Mouse (Mus musculus) lung, postnatal 0 days (tissue): ENCODE measurements around the gene Dhx40. TPM values are rescaled to one million over a fixed set of nuclear protein-coding genes. Genes with fewer than 3 reads are reported as not detected.

Experiments used
- ATAC-seq: fragments of 200-750 bp; cut with Nextera tagmentation; 2 replicates; pipeline ENCODE4 v1.8.0; 2017; ENCODE audit warnings: moderate library complexity
- DNase-seq: peaks from one replicate; pipeline ENCODE4 v3.0.0-alpha.2; 2016; ENCODE audit warnings: low spot score
- H3K27ac ChIP-seq: fragments of 300-500 bp; sonication (generic); 2 replicates; pipeline ENCODE4 v1.5.1; 2014; ENCODE audit warnings: antibody characterized with exemption, mild to moderate bottlenecking, low read length, mixed read lengths
- H3K27me3 ChIP-seq: fragments of 300-500 bp; sonication (generic); replicated peaks from 2 replicates; pipeline ENCODE4 v1.6.1; 2014; ENCODE audit warnings: low read length, mixed read lengths; ENCODE audit not compliant: insufficient read depth
- H3K36me3 ChIP-seq: fragments of 300-500 bp; sonication (generic); 2 replicates; pipeline ENCODE4 v1.6.1; 2014; ENCODE audit warnings: low read length, mixed read lengths; ENCODE audit not compliant: insufficient read depth
- H3K4me1 ChIP-seq: fragments of 300-500 bp; sonication (generic); 2 replicates; pipeline ENCODE4 v1.6.1; 2014; ENCODE audit warnings: antibody characterized with exemption, low read depth, low read length, mixed read lengths; ENCODE audit not compliant: insufficient read depth
- H3K4me2 ChIP-seq: fragments of 300-500 bp; sonication (generic); replicated peaks from 2 replicates; pipeline ENCODE4 v1.6.1; 2014; ENCODE audit warnings: low read depth, mild to moderate bottlenecking, low read length, moderate library complexity, mixed read lengths
- H3K4me3 ChIP-seq: fragments of 300-500 bp; sonication (generic); 2 replicates; pipeline ENCODE4 v1.5.1; 2014; ENCODE audit warnings: low read depth, low read length
- H3K9ac ChIP-seq: fragments of 300-500 bp; sonication (generic); replicated peaks from 2 replicates; pipeline ENCODE4 v1.6.1; 2014; ENCODE audit warnings: low read depth, mild to moderate bottlenecking
- H3K9me3 ChIP-seq: fragments of 300-500 bp; sonication (generic); 2 replicates; pipeline ENCODE4 v1.6.1; 2016; ENCODE audit warnings: low read length, mixed read lengths
- CTCF ChIP-seq: IDR thresholded peaks from 2 replicates; pipeline ENCODE4 v1.5.1; 2016; ENCODE audit warnings: antibody characterized with exemption, mild to moderate bottlenecking
- EP300 ChIP-seq: IDR thresholded peaks from 2 replicates; pipeline ENCODE4 v1.6.1; 2016; ENCODE audit warnings: antibody characterized with exemption, mild to moderate bottlenecking, control low read depth
- WGBS: fragments of 180-500 bp; shearing (Covaris S2); extraction: QIAGEN DNeasy Blood & Tissue Kit; methylation state at CpG from one replicate; pipeline ENCODE4 v1.1.7; 2014; 5-methylcytosine and 5-hydroxymethylcytosine counted together
- polyA plus RNA-seq: library from polyadenylated mRNA; unstranded; fragments of >200 nt; fragmentation: Nextera tagmentation; extraction: Ambion mirVana; gene quantifications from 2 replicates; pipeline ENCODE4 v1.2.1, GENCODE M21; 2015

The Dhx40 gene
- 18.9 and 20.7 TPM in 2 replicates for polyA plus RNA-seq

DNA sequence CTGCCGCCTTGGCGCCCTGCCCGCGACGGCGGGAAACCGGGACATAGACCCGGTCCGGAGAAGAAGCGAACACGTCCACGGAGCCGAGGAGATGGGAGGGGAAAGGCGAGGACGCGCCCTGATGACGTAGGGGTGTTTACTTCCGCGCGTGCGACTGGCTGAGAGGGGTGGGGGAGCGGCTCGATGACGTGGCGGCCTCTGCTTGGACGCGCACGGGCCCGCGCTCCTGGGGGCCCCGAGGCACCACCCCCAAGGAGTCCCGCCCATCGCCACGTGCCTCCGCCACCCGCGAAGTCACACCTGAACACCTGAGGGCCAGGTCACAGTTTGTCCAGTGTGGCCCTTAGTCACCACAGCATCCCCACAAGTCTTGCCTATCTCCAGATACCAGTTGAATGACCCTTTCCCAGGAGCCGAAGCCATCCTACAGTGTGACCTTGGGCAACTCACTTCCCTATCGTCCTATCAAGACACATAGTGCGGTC lies at the start of gene Dhx40:
Gene Dhx40, minus strand, starts transcription at position 242 of the 485 bp plus-strand sequence.
- Histone ChIP-seq H3K36me3 (peaks cover 6% of the 10 kb centered on the region; the same call in 1 of the 2 replicates), H3K9me3 (no peaks in the 10 kb centered on the region), H3K9ac (peak within 1 kb of the TSS; percentile 68), H3K27ac (peak within 1 kb of the TSS; percentile 84), H3K27me3 (no peaks in the 10 kb centered on the region), H3K4me2 (peak within 1 kb of the TSS; percentile 60), H3K4me3 (peak within 1 kb of the TSS; percentile 82), H3K4me1 (0 out of 2 replicates have a peak, but pooled peaks cover 3% of the 10 kb centered on the region)
- ATAC-seq (peak; percentile 98), DNase-seq (peak; percentile 95)
- no peak for TF ChIP-seq EP300
- no peak for TF ChIP-seq CTCF
- WGBS = 5% methylated on average over 40 of the region's 40 CpGs

DNA sequence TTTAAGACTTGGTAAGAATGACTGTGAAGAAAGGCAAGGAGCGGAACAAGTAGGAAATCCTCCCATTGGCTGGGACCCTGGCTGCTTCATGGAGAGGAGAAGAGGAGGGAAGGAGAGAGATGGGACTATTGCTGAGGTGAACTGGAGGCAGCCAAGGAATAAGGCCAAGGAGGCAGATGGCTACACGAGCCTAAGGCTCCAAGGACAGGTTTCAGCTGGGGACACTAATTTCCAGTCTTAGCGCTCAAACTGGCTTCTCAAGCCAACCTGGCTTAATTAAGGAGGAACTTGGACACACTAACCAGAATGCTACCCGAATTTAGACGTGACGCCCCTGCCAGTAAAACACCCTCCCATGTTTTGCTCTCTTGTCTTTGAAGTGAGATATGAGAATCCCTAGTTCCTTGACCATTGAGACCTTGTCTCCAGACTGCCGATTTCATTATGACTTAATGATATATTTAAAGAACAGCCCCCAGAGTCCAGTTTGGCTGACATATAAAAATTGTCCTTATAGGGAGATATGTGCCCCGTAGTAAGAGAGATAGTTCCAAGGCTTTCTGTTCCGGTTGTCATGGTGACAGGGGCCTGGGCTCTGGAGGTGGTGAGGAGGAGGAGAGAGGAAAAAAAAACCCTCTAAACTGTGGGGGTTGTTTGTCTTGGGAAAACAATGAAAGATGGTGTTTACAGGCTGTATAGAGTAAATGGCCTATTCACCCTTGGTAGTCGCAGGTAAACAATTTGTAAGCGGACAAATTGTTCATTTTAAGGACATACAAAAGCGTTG lies 48.3 kb upstream of the Dhx40 start:
- no peak for TF ChIP-seq CTCF
- no peak for TF ChIP-seq EP300
- no peak for ATAC-seq
- Histone ChIP-seq H3K9me3 (no peaks in the 10 kb centered on the region), H3K36me3 (no peaks in the 10 kb centered on the region), H3K27ac (no peak overlapping the region), H3K4me1 (peaks cover 12% of the 10 kb centered on the region; the same call in 1 of the 2 replicates), H3K27me3 (no peaks in the 10 kb centered on the region), H3K4me2 (no peak overlapping the region), H3K4me3 (no peak overlapping the region), H3K9ac (no peak overlapping the region)
- no peak for DNase-seq
- WGBS = 73% methylated on average over 12 of the region's 12 CpGs

DNA sequence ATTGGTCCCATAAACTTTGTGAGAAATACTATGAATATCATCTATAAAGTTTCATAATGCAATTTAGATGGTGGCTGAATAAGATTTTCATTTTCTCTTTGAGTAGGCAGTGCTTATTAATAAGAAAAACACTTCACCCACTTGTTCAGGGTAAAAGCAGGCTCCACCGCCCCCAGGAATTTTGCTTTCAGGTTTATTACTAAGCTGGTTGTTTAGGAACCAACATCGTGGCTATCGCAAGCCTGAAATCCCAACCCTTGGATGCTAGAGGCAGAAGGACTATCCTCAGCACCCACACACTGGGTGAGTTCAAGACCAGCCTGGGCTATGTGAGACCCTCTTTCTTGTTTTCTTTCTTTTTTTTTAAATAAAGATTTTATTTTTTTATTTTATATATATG lies 45.5 kb upstream of the Dhx40 start:
- ATAC-seq (peak; percentile 55), DNase-seq (peak; percentile 62)
- no peaks in the 10 kb centered on the region for H3K27me3 ChIP-seq
- H3K27ac ChIP-seq = peak overlapping the region; percentile 85
- WGBS = 56% methylated on average over 3 of the region's 3 CpGs
- no peaks in the 10 kb centered on the region for H3K36me3 ChIP-seq
- no peak for TF ChIP-seq EP300
- TF ChIP-seq CTCF = no peak
- H3K4me2 ChIP-seq = no peak overlapping the region; the same call in 1 of the 2 replicates
- 0 out of 2 replicates have a peak overlapping the region, but pooled peaks have one; percentile 3 for H3K4me3 ChIP-seq
- H3K9me3 ChIP-seq = no peaks in the 10 kb centered on the region
- H3K4me1 ChIP-seq = peaks cover 14% of the 10 kb centered on the region; the same call in 1 of the 2 replicates
- no peak overlapping the region for H3K9ac ChIP-seq

DNA sequence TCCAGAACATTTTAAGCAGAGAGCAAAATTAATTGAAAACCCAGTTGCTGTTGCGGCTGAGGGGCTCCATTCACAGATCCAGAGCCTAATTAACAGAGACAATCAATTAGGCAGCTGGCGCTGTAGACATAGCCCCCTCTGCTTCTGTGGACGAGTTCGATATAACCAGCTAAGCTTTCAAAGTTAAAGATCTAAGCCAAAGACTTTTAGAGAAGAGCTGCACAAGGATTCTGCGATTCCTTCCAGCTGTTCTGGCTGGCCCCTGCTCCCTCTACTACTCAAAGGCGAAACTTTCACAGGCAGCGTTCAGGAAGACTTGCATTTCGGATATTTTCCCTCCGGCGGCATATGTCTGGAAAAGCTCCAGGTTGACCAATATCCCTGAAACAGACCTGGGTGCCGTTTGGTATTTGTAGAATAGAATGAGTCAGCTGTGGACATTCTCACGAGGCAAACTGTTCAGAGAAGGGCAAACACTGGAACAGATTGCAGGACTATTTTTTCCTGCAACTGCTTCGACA lies 45.0 kb upstream of the Dhx40 start:
- DNase-seq (peak; percentile 78), ATAC-seq (peak; percentile 77)
- no peaks in the 10 kb centered on the region for H3K9me3 ChIP-seq
- TF ChIP-seq EP300 (peak; percentile 46; the same call in 1 of the 2 replicates), CTCF (no peak)
- H3K27ac ChIP-seq = peak overlapping the region; percentile 85
- H3K36me3 ChIP-seq = no peaks in the 10 kb centered on the region
- WGBS = 29% methylated on average over 13 of the region's 13 CpGs
- H3K9ac ChIP-seq = 0 out of 2 replicates have a peak overlapping the region, but pooled peaks have one; percentile 19
- H3K4me3 ChIP-seq = peak overlapping the region; percentile 3; the same call in 1 of the 2 replicates
- H3K27me3 ChIP-seq = no peaks in the 10 kb centered on the region
- peak overlapping the region; percentile 40; the same call in 1 of the 2 replicates for H3K4me2 ChIP-seq
- peaks cover 14% of the 10 kb centered on the region; the same call in 1 of the 2 replicates for H3K4me1 ChIP-seq

DNA sequence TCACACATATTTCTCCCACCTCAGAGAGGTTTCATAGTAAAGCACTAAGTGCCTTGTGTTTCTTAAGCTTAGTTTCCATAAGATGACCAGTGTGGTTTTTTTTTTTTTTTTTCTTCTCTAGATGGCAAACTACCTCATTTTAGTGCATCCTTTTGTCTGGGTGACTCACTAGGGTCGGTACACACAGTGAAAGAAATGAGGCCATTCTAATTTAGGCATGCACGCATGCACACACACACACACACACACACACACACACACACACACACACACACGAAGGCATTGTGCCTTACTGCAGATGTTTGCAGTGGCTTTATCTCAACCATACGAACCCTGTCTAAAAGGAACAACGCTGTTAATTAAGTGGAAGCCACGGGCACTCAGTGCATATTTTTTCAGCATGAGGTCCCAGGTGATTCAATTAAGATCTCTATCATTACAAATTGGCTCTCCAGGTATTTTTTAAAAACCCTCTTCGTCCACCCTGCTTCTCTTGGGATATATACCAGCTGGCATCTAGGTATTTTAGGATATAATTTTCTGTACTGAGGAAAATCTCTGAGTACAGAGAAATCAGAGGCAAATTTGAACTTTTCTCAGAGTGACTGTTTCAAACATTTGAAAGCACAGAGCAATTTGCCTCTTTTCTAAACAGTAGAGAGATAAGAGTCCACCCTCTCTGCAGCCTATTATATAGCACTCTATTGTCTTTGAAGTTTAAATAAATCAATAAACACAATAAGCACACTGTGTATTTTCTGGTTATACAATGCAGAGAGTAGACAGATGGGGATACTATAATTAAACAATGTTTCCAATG lies 44.4 kb upstream of the Dhx40 start:
- H3K4me1 ChIP-seq = peaks cover 14% of the 10 kb centered on the region; the same call in 1 of the 2 replicates
- H3K36me3 ChIP-seq = no peaks in the 10 kb centered on the region
- no peaks in the 10 kb centered on the region for H3K9me3 ChIP-seq
- H3K4me3 ChIP-seq = no peak overlapping the region
- H3K27me3 ChIP-seq = no peaks in the 10 kb centered on the region
- peak overlapping the region; percentile 85 for H3K27ac ChIP-seq
- ATAC-seq (peak; percentile 28; the same call in 1 of the 2 replicates), DNase-seq (peak; percentile 16)
- H3K9ac ChIP-seq = 0 out of 2 replicates have a peak overlapping the region, but pooled peaks have one; percentile 19
- peak overlapping the region; percentile 40; the same call in 1 of the 2 replicates for H3K4me2 ChIP-seq
- no peak for TF ChIP-seq EP300
- TF ChIP-seq CTCF = no peak
- 18% methylated on average over 7 of the region's 7 CpGs for WGBS
